Mouse (Mus musculus): ENCODE results near the gene Notum. TPM values are rescaled to one million over a fixed set of nuclear protein-coding genes. Genes with fewer than 3 reads are reported as not detected.

The Notum gene
- polyA plus RNA-seq, 1 experiment from 2014 or later: 0.27 TPM

GRCm38 (mm10) chr11:120632559-120633519 lies 28.1 kb downstream of the Notum start:
- Histone ChIP-seq H3K27me3 (no peaks in the 10 kb centered on the region), H3K4me2 (peak overlapping the region; percentile 85), H3K4me3 (replicated peaks) (peak overlapping the region; percentile 91), H3K36me3 (peaks cover 15% of the 10 kb centered on the region), H3K27ac (peak overlapping the region; percentile 100), H3K4me1 (replicated peaks) (peaks cover 65% of the 10 kb centered on the region), H3K9ac (peak overlapping the region; percentile 99), H3K9me3 (replicated peaks) (no peaks in the 10 kb centered on the region)
- DNase-seq: peak; percentile 78
- peak; percentile 75 for ATAC-seq (ENCODE audit: low read depth)
- WGBS (ENCODE audit: insufficient replicate concordance): under 1% methylated on average over 102 of the region's 116 CpGs

- 36% methylated on average over 4 of the region's 4 CpGs for WGBS (ENCODE audit: insufficient replicate concordance)
- Histone ChIP-seq H3K4me2 (peak overlapping the region; percentile 85), H3K4me3 (replicated peaks) (peak overlapping the region; percentile 91), H3K9me3 (replicated peaks) (no peaks in the 10 kb centered on the region), H3K27me3 (no peaks in the 10 kb centered on the region), H3K36me3 (peaks cover 25% of the 10 kb centered on the region), H3K4me1 (replicated peaks) (peaks cover 75% of the 10 kb centered on the region), H3K9ac (peak overlapping the region; percentile 99), H3K27ac (peak overlapping the region; percentile 100)
- DNase-seq: peak; percentile 53
- peak; percentile 36 for ATAC-seq (ENCODE audit: low read depth)
These were observed 29.1 kb downstream of the Notum start for GRCm38 (mm10) chr11:120631726-120632448.

GRCm38 (mm10) chr11:120630881-120631725 lies 29.9 kb downstream of the Notum start:
- peaks cover 81% of the 10 kb centered on the region for H3K4me1 ChIP-seq (replicated peaks)
- no peaks in the 10 kb centered on the region for H3K27me3 ChIP-seq
- DNase-seq (no peak), ATAC-seq (ENCODE audit: low read depth) (no peak)
- H3K4me2 ChIP-seq: peak overlapping the region; percentile 85
- peak overlapping the region; percentile 91 for H3K4me3 ChIP-seq (replicated peaks)
- peak overlapping the region; percentile 99 for H3K9ac ChIP-seq
- WGBS (ENCODE audit: insufficient replicate concordance): 11% methylated on average over 7 of the region's 7 CpGs
- H3K36me3 ChIP-seq: peaks cover 33% of the 10 kb centered on the region
- no peaks in the 10 kb centered on the region for H3K9me3 ChIP-seq (replicated peaks)
- H3K27ac ChIP-seq: peak overlapping the region; percentile 100

- H3K4me1 ChIP-seq (replicated peaks): peaks cover 85% of the 10 kb centered on the region
These were observed 30.5 kb downstream of the Notum start for GRCm38 (mm10) chr11:120630401-120630871.

GRCm38 (mm10) chr11:120629911-120630310 lies 31.1 kb downstream of the Notum start:
- peaks cover 86% of the 10 kb centered on the region for H3K4me1 ChIP-seq (replicated peaks)
- H3K36me3 ChIP-seq: peaks cover 34% of the 10 kb centered on the region
- H3K4me3 ChIP-seq (replicated peaks): peak overlapping the region; percentile 91
- peak overlapping the region; percentile 100 for H3K27ac ChIP-seq
- WGBS (ENCODE audit: insufficient replicate concordance): 4% methylated on average over 7 of the region's 7 CpGs
- peak; percentile 82 for DNase-seq
- no peaks in the 10 kb centered on the region for H3K9me3 ChIP-seq (replicated peaks)
- peak; percentile 61 for ATAC-seq (ENCODE audit: low read depth)
- peak overlapping the region; percentile 99 for H3K9ac ChIP-seq
- peak overlapping the region; percentile 85 for H3K4me2 ChIP-seq
- H3K27me3 ChIP-seq: no peaks in the 10 kb centered on the region

More at GRCm38 (mm10) chr11:120630401-120630871, 30.5 kb downstream of the Notum start:
- H3K9ac ChIP-seq: peak overlapping the region; percentile 99
- WGBS (ENCODE audit: insufficient replicate concordance): 20% methylated on average over 5 of the region's 5 CpGs
- peak overlapping the region; percentile 91 for H3K4me3 ChIP-seq (replicated peaks)
- no peaks in the 10 kb centered on the region for H3K9me3 ChIP-seq (replicated peaks)
- H3K36me3 ChIP-seq: peaks cover 34% of the 10 kb centered on the region
- H3K4me2 ChIP-seq: peak overlapping the region; percentile 85
- ATAC-seq (ENCODE audit: low read depth) (peak; percentile 34), DNase-seq (peak; percentile 49)
- H3K27me3 ChIP-seq: no peaks in the 10 kb centered on the region
- H3K27ac ChIP-seq: peak overlapping the region; percentile 100

GRCm38 (mm10) chr11:120629341-120629730 lies 31.6 kb downstream of the Notum start:
- peak; percentile 70 for DNase-seq
- peaks cover 34% of the 10 kb centered on the region for H3K36me3 ChIP-seq
- H3K27ac ChIP-seq: peak overlapping the region; percentile 100
- peak overlapping the region; percentile 85 for H3K4me2 ChIP-seq
- H3K9me3 ChIP-seq (replicated peaks): no peaks in the 10 kb centered on the region
- ATAC-seq (ENCODE audit: low read depth): 0 out of 2 replicates have a peak, but pooled peaks have one; percentile 8
- H3K4me1 ChIP-seq (replicated peaks): peaks cover 80% of the 10 kb centered on the region
- H3K27me3 ChIP-seq: no peaks in the 10 kb centered on the region
- WGBS (ENCODE audit: insufficient replicate concordance): 40% methylated on average over 23 of the region's 23 CpGs
- peak overlapping the region; percentile 99 for H3K9ac ChIP-seq
- peak overlapping the region; percentile 91 for H3K4me3 ChIP-seq (replicated peaks)

- Histone ChIP-seq H3K4me1 (replicated peaks) (peaks cover 80% of the 10 kb centered on the region), H3K4me2 (peak overlapping the region; percentile 85), H3K27ac (peak overlapping the region; percentile 100), H3K9me3 (replicated peaks) (no peaks in the 10 kb centered on the region), H3K27me3 (no peaks in the 10 kb centered on the region), H3K9ac (peak overlapping the region; percentile 99), H3K36me3 (peaks cover 35% of the 10 kb centered on the region), H3K4me3 (replicated peaks) (peak overlapping the region; percentile 91)
- WGBS (ENCODE audit: insufficient replicate concordance): 82% methylated on average over 23 of the region's 23 CpGs
- ATAC-seq (ENCODE audit: low read depth): no peak
- no peak for DNase-seq
These were observed 32.2 kb downstream of the Notum start for GRCm38 (mm10) chr11:120628601-120629340.

GRCm38 (mm10) chr11:120627468-120628300 lies 33.3 kb downstream of the Notum start:
- DNase-seq: no peak

GRCm38 (mm10) chr11:120626785-120627467 lies 34.0 kb downstream of the Notum start:
- peak overlapping the region; percentile 56 for H3K9ac ChIP-seq
- no peak for DNase-seq
- H3K4me3 ChIP-seq (replicated peaks): no peak overlapping the region; the same call in 1 of the 2 replicates
- 84% methylated on average over 11 of the region's 11 CpGs for WGBS (ENCODE audit: insufficient replicate concordance)
- H3K4me2 ChIP-seq: peak overlapping the region; percentile 50
- no peaks in the 10 kb centered on the region for H3K27me3 ChIP-seq
- peaks cover 88% of the 10 kb centered on the region for H3K4me1 ChIP-seq (replicated peaks)
- peaks cover 53% of the 10 kb centered on the region for H3K36me3 ChIP-seq
- no peak for ATAC-seq (ENCODE audit: low read depth)
- peak overlapping the region; percentile 97 for H3K27ac ChIP-seq
- H3K9me3 ChIP-seq (replicated peaks): no peaks in the 10 kb centered on the region

More at GRCm38 (mm10) chr11:120627468-120628300, 33.3 kb downstream of the Notum start:
- no peak for ATAC-seq (ENCODE audit: low read depth)
- H3K4me2 ChIP-seq: peak overlapping the region; percentile 50
- H3K9me3 ChIP-seq (replicated peaks): no peaks in the 10 kb centered on the region
- peak overlapping the region; percentile 56 for H3K9ac ChIP-seq
- peak overlapping the region; percentile 29 for H3K4me3 ChIP-seq (replicated peaks)
- peaks cover 46% of the 10 kb centered on the region for H3K36me3 ChIP-seq
- H3K27ac ChIP-seq: peak overlapping the region; percentile 97
- WGBS (ENCODE audit: insufficient replicate concordance): 37% methylated on average over 22 of the region's 22 CpGs
- no peaks in the 10 kb centered on the region for H3K27me3 ChIP-seq
- peaks cover 89% of the 10 kb centered on the region for H3K4me1 ChIP-seq (replicated peaks)
